Comparison of ENCODE assay signal across 8 mouse cellular contexts in the genomic region with DNA sequence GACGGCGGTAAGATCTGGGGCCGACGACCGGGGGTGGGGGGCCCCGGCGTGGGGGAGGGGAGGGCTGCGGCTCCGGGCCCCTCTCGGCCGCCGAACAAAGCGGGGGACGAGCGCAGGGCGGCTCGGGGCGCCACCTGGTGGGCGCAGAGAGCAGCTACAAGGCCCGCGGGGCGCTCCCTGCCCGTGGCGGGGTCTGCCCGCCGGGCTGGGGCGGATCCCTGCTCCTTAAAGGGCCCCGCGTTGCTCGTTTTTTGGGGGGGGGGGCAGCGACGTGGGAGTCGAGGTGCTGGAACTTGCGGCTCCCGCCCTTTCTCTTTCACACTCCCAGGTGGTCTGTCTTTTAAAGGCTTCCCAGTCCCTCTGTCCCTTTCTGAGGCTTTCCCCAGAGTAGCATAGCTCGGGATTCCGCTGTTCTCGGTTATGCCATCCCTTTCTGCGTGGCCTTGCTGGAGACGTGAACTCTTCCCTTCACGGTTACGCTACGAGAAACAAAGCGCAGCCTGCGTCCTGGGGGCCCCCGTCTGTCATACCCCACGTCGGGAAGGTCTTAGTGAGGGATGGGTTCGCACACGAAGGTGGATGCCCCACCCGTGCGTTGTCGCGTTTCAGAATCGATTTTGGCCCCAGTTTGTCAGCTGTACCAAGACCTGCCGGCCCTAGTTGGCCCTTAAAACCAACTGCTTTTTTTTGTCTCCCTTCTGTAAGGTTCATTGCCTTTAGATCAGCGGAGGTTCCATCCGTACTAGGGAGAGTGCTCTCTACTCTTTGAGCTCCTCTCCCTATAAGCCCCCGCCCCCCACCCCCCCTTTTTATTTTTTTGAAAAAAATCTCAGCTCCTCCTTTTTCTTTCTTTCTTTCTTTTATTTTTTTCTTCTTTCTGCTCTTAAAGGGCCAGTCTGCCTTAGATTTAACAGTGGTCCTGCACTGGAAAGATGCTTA. TPM values are rescaled to one million over a fixed set of nuclear protein-coding genes. Genes with fewer than 3 reads are reported as not detected.
A peak's percentile ranks its signal among the peaks of the same experiment; 100 is the strongest.
DNase-seq lines count a peak whose midpoint lies in the region; ATAC-seq and TF ChIP-seq lines count a peak whose summit lies in the region.

No protein-coding gene starts in this region.

- peak; percentile 84 for DNase-seq in CD4-positive, CD25-positive, alpha-beta regulatory T cell, adult 2 months (ENCODE audit: low read depth, low spot score)
- DNase-seq in brain, adult 2 months (ENCODE audit: low read depth, low spot score) = peak; percentile 86
- DNase-seq in kidney, postnatal 0 days (ENCODE audit: low spot score) = peak; percentile 87
- DNase-seq in neural tube, embryonic 11.5 days (ENCODE audit: low spot score) = peak; percentile 91

- TF ChIP-seq POLR2A in embryonic fibroblast, embryonic 13.5 days (IDR thresholded peaks at IDR 0.05; ENCODE audit: low read depth, low read length) = peak; percentile 26; the same call in 1 of the 2 replicates

- H3K4me2 ChIP-seq in heart, embryonic 11.5 days = peak overlapping the region; percentile 70
- H3K4me2 ChIP-seq in kidney, postnatal 0 days (ENCODE audit: low read length) = peak overlapping the region; percentile 97
- H3K4me2 ChIP-seq in liver, embryonic 16.5 days (ENCODE audit: low read depth, low read length) = peak overlapping the region; percentile 92
- peak overlapping the region; percentile 83 for H3K4me2 ChIP-seq in neural tube, embryonic 11.5 days (ENCODE audit: low read depth)
- H3K4me2 ChIP-seq in stomach, embryonic 15.5 days = peak overlapping the region; percentile 71

- H3K4me3 ChIP-seq in embryonic fibroblast, embryonic 13.5 days (ENCODE audit: insufficient read depth, low read length) = peak overlapping the region; percentile 92
- peak overlapping the region; percentile 90 for H3K4me3 ChIP-seq in heart, embryonic 11.5 days (ENCODE audit: low read depth, low read length)
- H3K4me3 ChIP-seq in kidney, postnatal 0 days (replicated peaks; ENCODE audit: low read depth, low read length) = peak overlapping the region; percentile 82
- peak overlapping the region; percentile 77 for H3K4me3 ChIP-seq in liver, embryonic 16.5 days (ENCODE audit: low read depth, low read length)
- peak overlapping the region; percentile 100 for H3K4me3 ChIP-seq in neural tube, embryonic 11.5 days (ENCODE audit: low read depth, low read length)
- peak overlapping the region; percentile 84 for H3K4me3 ChIP-seq in stomach, embryonic 15.5 days (replicated peaks)

- H3K36me3 ChIP-seq in heart, embryonic 11.5 days (ENCODE audit: control insufficient read depth, insufficient read depth, low read length) = peaks cover 14% of the 10 kb centered on the region
- peaks cover 22% of the 10 kb centered on the region for H3K36me3 ChIP-seq in kidney, postnatal 0 days (ENCODE audit: insufficient read depth, low read length)
- no peaks in the 10 kb centered on the region for H3K36me3 ChIP-seq in liver, embryonic 16.5 days (ENCODE audit: control insufficient read depth, insufficient read depth)
- peaks cover 10% of the 10 kb centered on the region for H3K36me3 ChIP-seq in neural tube, embryonic 11.5 days (ENCODE audit: control insufficient read depth, insufficient read depth, low read length)
- H3K36me3 ChIP-seq in stomach, embryonic 15.5 days = peaks cover 10% of the 10 kb centered on the region; the same call in 1 of the 2 replicates

- peak overlapping the region; percentile 50; the same call in 1 of the 2 replicates for H3K27ac ChIP-seq in embryonic fibroblast, embryonic 13.5 days (ENCODE audit: insufficient read depth, low read length)
- H3K27ac ChIP-seq in heart, embryonic 11.5 days (ENCODE audit: low read depth, low read length) = peak overlapping the region; percentile 79
- H3K27ac ChIP-seq in kidney, postnatal 0 days = peak overlapping the region; percentile 93
- peak overlapping the region; percentile 42 for H3K27ac ChIP-seq in liver, embryonic 16.5 days (ENCODE audit: low read length)
- H3K27ac ChIP-seq in neural tube, embryonic 11.5 days (ENCODE audit: low read depth, low read length) = peak overlapping the region; percentile 99
- H3K27ac ChIP-seq in stomach, embryonic 15.5 days = peak overlapping the region; percentile 95

- H3K9ac ChIP-seq in heart, embryonic 11.5 days (ENCODE audit: low read depth, low read length) = peak overlapping the region; percentile 98
- peak overlapping the region; percentile 99 for H3K9ac ChIP-seq in kidney, postnatal 0 days (ENCODE audit: low read depth, low read length)
- H3K9ac ChIP-seq in liver, embryonic 16.5 days (ENCODE audit: low read depth, low read length) = peak overlapping the region; percentile 75
- peak overlapping the region; percentile 99 for H3K9ac ChIP-seq in neural tube, embryonic 11.5 days (ENCODE audit: low read length)
- peak overlapping the region; percentile 95 for H3K9ac ChIP-seq in stomach, embryonic 15.5 days

- peak; percentile 62 for TF ChIP-seq CTCF in embryonic fibroblast, embryonic 13.5 days (IDR thresholded peaks at IDR 0.05; ENCODE audit: borderline replicate concordance, insufficient read depth, low read length)
- peak; percentile 80 for TF ChIP-seq CTCF in kidney, postnatal 0 days (IDR thresholded peaks at IDR 0.05; ENCODE audit: low read depth)

- no peaks in the 10 kb centered on the region for H3K9me3 ChIP-seq in heart, embryonic 11.5 days (replicated peaks; ENCODE audit: control insufficient read depth, low read length)
- no peaks in the 10 kb centered on the region for H3K9me3 ChIP-seq in kidney, postnatal 0 days (replicated peaks; ENCODE audit: low read length)
- H3K9me3 ChIP-seq in liver, embryonic 16.5 days (replicated peaks; ENCODE audit: control insufficient read depth, low read length) = no peaks in the 10 kb centered on the region
- H3K9me3 ChIP-seq in neural tube, embryonic 11.5 days (ENCODE audit: control insufficient read depth, low read length) = no peaks in the 10 kb centered on the region
- H3K9me3 ChIP-seq in stomach, embryonic 15.5 days = no peaks in the 10 kb centered on the region

- peaks cover 11% of the 10 kb centered on the region for H3K4me1 ChIP-seq in embryonic fibroblast, embryonic 13.5 days (ENCODE audit: control insufficient read depth, insufficient read depth, low read length)
- peaks cover 51% of the 10 kb centered on the region for H3K4me1 ChIP-seq in heart, embryonic 11.5 days (ENCODE audit: control insufficient read depth, insufficient read depth, low read length)
- H3K4me1 ChIP-seq in kidney, postnatal 0 days (replicated peaks; ENCODE audit: insufficient read depth, low read length) = peaks cover 49% of the 10 kb centered on the region
- H3K4me1 ChIP-seq in liver, embryonic 16.5 days (ENCODE audit: control insufficient read depth, low read depth, low read length) = peaks cover 35% of the 10 kb centered on the region
- H3K4me1 ChIP-seq in neural tube, embryonic 11.5 days (ENCODE audit: control insufficient read depth, insufficient read depth, low read length) = peaks cover 42% of the 10 kb centered on the region
- peaks cover 52% of the 10 kb centered on the region for H3K4me1 ChIP-seq in stomach, embryonic 15.5 days

- under 1% methylated on average over 50 of the region's 59 CpGs for WGBS in heart, embryonic 11.5 days (ENCODE audit: insufficient replicate concordance)
- WGBS in kidney, postnatal 0 days = under 1% methylated on average over 54 of the region's 59 CpGs
- WGBS in liver, embryonic 16.5 days (ENCODE audit: insufficient replicate concordance) = under 1% methylated on average over 52 of the region's 59 CpGs
- WGBS in neural tube, embryonic 11.5 days = under 1% methylated on average over 48 of the region's 59 CpGs
- WGBS in stomach, embryonic 15.5 days = under 1% methylated on average over 55 of the region's 59 CpGs

- ATAC-seq in heart, embryonic 11.5 days (replicated peaks; ENCODE audit: insufficient number of reproducible peaks, low FRiP score, low TSS enrichment) = peak; percentile 56
- ATAC-seq in kidney, postnatal 0 days (replicated peaks; ENCODE audit: low FRiP score, low read depth) = peak; percentile 49; the same call in 1 of the 2 replicates
- ATAC-seq in liver, embryonic 16.5 days (ENCODE audit: low read depth) = peak; percentile 66
- ATAC-seq in neural tube, embryonic 11.5 days (ENCODE audit: insufficient read depth, low FRiP score, low TSS enrichment) = peak; percentile 42
- ATAC-seq in stomach, embryonic 15.5 days (ENCODE audit: insufficient read depth, low FRiP score, low read depth) = peak; percentile 63

- H3K27me3 ChIP-seq in heart, embryonic 11.5 days (ENCODE audit: control insufficient read depth, insufficient read depth, low read length) = no peaks in the 10 kb centered on the region
- H3K27me3 ChIP-seq in kidney, postnatal 0 days (ENCODE audit: insufficient read depth, low read length) = no peaks in the 10 kb centered on the region
- H3K27me3 ChIP-seq in liver, embryonic 16.5 days (ENCODE audit: control insufficient read depth, insufficient read depth, low read depth, low read length) = peaks cover 17% of the 10 kb centered on the region
- no peaks in the 10 kb centered on the region for H3K27me3 ChIP-seq in neural tube, embryonic 11.5 days (ENCODE audit: control insufficient read depth, insufficient read depth, low read length)
- no peaks in the 10 kb centered on the region for H3K27me3 ChIP-seq in stomach, embryonic 15.5 days (replicated peaks)

RNA-seq across cellular contexts. Expression of a gene that starts 0.8 kb away (rescaled TPM):
- polyA plus RNA-seq in embryonic fibroblast, embryonic 13.5 days (2011; ENCODE audit: insufficient read length, low read depth, missing spikeins) = 30.8 and 46.0 TPM in 2 replicates
- 4.6 and 4.7 TPM in 2 replicates for polyA plus RNA-seq in heart, embryonic 11.5 days (2014; fragmentation: Nextera tagmentation; extraction: Ambion mirVana)
- 4.8 and 5.2 TPM in 2 replicates for polyA plus RNA-seq in kidney, postnatal 0 days (2015; fragmentation: Nextera tagmentation; extraction: Ambion mirVana)
- 0.55 and 0.61 TPM in 2 replicates for polyA plus RNA-seq in liver, embryonic 16.5 days (2015; fragmentation: Nextera tagmentation; extraction: Ambion mirVana)
- polyA plus RNA-seq in neural tube, embryonic 11.5 days (2014; fragmentation: Nextera tagmentation; extraction: Ambion mirVana) = 15.1 and 16.3 TPM in 2 replicates
- 6.5 and 7.5 TPM in 2 replicates for polyA plus RNA-seq in stomach, embryonic 15.5 days (2015; fragmentation: Nextera tagmentation; extraction: Ambion mirVana)

RNA-seq across cellular contexts. Expression of a gene that starts 35.4 kb away (rescaled TPM):
- 24.6 and 34.9 TPM in 2 replicates for polyA plus RNA-seq in embryonic fibroblast, embryonic 13.5 days (2011; ENCODE audit: insufficient read length, low read depth, missing spikeins)
- 11.9 and 26.6 TPM in 2 replicates for polyA plus RNA-seq in heart, embryonic 11.5 days (2014; fragmentation: Nextera tagmentation; extraction: Ambion mirVana)
- polyA plus RNA-seq in kidney, postnatal 0 days (2015; fragmentation: Nextera tagmentation; extraction: Ambion mirVana) = 19.2 and 21.9 TPM in 2 replicates
- polyA plus RNA-seq in liver, embryonic 16.5 days (2015; fragmentation: Nextera tagmentation; extraction: Ambion mirVana) = 2.7 and 2.8 TPM in 2 replicates
- 25.6 and 35.1 TPM in 2 replicates for polyA plus RNA-seq in neural tube, embryonic 11.5 days (2014; fragmentation: Nextera tagmentation; extraction: Ambion mirVana)
- polyA plus RNA-seq in stomach, embryonic 15.5 days (2015; fragmentation: Nextera tagmentation; extraction: Ambion mirVana) = 22.5 and 22.8 TPM in 2 replicates

Comparison
In these comparisons a context has a peak if more than half of its experiments do, and no peak if none do; other contexts are left out.
1. Peak in every context shown above with its lines: DNase-seq, ATAC-seq, H3K4me3 ChIP-seq and H3K27ac ChIP-seq.
2. H3K27ac ChIP-seq: peak in every context shown above with its lines; median percentile 99 in neural tube, embryonic 11.5 days; 95 in stomach, embryonic 15.5 days; 93 in kidney, postnatal 0 days; 79 in heart, embryonic 11.5 days; 50 in embryonic fibroblast, embryonic 13.5 days; 42 in liver, embryonic 16.5 days.